Mouse (Mus musculus) Patski (cell line): ENCODE measurements at regions not wholly inside any gene's neighbourhood (a gene's known extent, or its start where the extent isn't known, plus 50 kb on each side); places are given as distances from the start of the nearest gene placed in this dataset.

Experiments used
- ATAC-seq: fragments of 100-300 bp; one replicate; pipeline ENCODE4 v1.8.0; 2021
- CTCF ChIA-PET: fragments of 350-600 bp; sonication (Branson Sonifier 250); formaldehyde crosslinking; loops from one replicate; lab custom pipeline; 2022; ENCODE audit warnings: inconsistent platforms; lab: Charles Lee
- POLR2A ChIA-PET: fragments of 350-600 bp; sonication (Branson Sonifier 250); formaldehyde crosslinking; loops from one replicate; lab custom pipeline; 2022; ENCODE audit warnings: antibody characterized with exemption, inconsistent platforms; lab: Charles Lee
- DNase-seq: peaks from one replicate; pipeline ENCODE4 v3.0.0-alpha.2; 2011; ENCODE audit warnings: low read depth, low spot score
- H3K27me3 ChIP-seq: fragments of 371-371 bp; one replicate; pipeline ENCODE4 v1.5.1; 2021
- CTCF ChIP-seq: fragments of 100-300 bp; IDR thresholded peaks from one replicate; pipeline ENCODE4 v1.5.1; 2021
- in situ Hi-C: fragments of 300-500 bp; cut with MboI; formaldehyde crosslinking; loops from 3 replicates; pipeline ENCODE4 v1.11.1; 2018; ENCODE audit warnings: low pct_unique_long_range_greater_than_20kb, mixed read lengths

DNA sequence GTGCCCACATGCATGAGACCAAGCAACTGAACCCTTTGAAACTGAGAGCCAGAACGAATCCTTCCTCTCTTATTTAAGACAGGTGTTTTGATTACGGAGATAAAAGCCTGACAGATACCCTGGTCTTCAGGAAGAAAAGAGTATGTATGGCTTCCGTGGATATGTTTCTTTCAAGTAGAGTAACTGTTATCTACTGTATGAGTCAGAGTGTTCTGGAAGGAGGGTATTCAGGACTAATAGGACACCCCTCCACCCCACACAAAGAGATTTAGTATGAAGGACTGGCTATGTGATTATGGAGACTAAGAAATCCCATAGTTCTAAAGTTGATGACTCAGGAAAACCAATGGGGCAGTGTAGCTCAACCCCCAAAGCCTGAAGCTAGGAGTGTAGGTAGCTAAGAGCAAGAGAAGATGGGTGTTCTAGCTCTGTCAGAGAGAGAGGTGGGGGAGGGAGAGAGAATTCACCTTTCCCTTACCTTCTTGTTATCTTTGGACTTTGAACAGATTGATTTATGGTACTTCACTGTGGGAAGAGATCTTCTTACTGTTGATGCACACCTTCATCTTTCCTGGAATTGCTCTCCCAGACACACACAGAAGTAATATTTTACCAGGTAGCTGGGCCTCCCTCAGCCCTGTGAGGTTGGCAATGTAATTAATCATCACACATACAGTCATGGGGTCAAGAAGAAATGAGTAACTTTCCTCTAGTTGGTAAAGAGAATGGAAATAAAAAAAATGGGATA lies 87.6 kb upstream of the Tab2 start:
- no peaks in the 10 kb centered on the region for H3K27me3 ChIP-seq
- TF ChIP-seq CTCF: no peak
- ChIA-PET POLR2A (interaction anchor here (0.7 kb wide), 1 partner anchor 13 kb away, joined by 3 read pairs; no protein-coding TSS in a partner anchor), CTCF (no interaction called here)
- in situ Hi-C loops: no loop called here
- DNase-seq (no peak), ATAC-seq (no peak)

DNA sequence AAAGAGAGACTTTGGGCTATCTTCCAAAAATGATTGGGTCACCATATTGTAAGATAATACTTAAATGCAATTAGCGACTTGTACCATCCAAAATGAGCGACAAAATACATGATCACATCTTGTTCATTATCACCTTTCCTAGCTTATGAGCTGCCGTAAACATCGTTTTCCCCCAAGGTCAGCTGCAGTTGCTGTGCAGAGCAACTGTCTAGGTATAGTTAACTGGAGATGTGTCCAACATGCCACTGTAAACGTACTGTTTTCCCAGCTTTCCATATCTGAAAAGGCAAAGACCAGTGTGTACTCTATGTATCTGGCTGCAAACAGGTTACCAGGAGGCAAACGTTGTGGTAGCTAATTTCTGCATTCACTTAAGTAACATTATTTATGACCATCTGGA lies 86.3 kb upstream of the Tab2 start:
- ChIA-PET POLR2A (no interaction called here), CTCF (no interaction called here)
- H3K27me3 ChIP-seq: no peaks in the 10 kb centered on the region
- in situ Hi-C loops: no loop called here
- no peak for DNase-seq
- no peak for TF ChIP-seq CTCF
- no peak for ATAC-seq

DNA sequence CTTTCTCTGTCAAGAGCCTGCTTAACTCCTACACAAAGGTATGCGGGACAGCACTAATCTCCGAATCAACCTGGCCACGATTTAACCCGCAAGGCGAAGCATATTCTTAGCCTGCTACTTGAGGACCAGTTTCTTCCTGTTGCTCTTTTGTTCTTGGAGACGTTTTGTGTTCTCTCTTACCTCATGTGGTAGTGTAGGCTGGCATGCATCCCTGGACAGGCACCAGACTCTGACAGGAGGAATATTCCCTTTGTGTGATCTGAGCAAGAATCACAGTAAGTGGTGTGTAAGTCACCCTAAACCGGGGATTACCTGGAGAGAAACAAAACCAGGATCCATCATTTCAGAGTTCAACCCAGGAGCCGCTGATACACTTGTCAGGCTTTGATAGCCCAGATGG lies 85.8 kb upstream of the Tab2 start:
- ChIA-PET CTCF (no interaction called here), POLR2A (no interaction called here)
- no peak for DNase-seq
- H3K27me3 ChIP-seq: no peaks in the 10 kb centered on the region
- no peak for ATAC-seq
- in situ Hi-C loops: no loop called here
- no peak for TF ChIP-seq CTCF

DNA sequence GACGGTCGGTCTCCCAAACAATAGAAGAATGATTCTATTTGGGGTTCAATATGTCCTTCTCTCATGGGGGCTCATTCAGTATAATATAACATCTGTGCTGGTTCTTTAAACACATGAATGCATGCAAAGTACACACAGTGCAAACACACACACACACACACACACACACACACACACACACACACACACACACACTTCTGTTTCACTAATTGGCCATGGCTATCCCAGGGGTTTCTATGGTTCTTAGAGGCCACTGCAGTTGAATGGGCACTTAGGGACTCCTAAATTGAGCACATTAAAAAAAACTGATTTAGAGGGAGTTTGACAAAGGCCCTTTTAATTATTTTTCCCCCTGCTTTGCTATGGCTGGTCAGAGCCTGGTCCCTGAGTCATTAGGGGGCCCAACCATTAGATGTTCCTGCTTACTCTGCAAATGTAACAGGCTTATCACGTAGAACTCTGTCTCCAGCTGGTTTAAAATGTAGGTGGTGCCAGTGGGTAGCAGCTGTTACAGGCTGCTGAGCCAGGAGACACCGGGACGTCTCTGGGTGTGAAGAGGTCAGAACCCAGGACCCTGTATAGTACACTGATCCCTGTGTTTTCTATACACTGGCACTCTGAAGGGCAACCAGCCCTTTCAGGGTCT lies 82.1 kb upstream of the Tab2 start:
- ChIA-PET POLR2A (no interaction called here), CTCF (interaction anchor here (1.4 kb wide), 1 partner anchor 10 kb away, joined by 6 read pairs; no protein-coding TSS in a partner anchor)
- TF ChIP-seq CTCF: no peak
- ATAC-seq: no peak
- no peak for DNase-seq
- in situ Hi-C loops: no loop called here
- no peaks in the 10 kb centered on the region for H3K27me3 ChIP-seq

DNA sequence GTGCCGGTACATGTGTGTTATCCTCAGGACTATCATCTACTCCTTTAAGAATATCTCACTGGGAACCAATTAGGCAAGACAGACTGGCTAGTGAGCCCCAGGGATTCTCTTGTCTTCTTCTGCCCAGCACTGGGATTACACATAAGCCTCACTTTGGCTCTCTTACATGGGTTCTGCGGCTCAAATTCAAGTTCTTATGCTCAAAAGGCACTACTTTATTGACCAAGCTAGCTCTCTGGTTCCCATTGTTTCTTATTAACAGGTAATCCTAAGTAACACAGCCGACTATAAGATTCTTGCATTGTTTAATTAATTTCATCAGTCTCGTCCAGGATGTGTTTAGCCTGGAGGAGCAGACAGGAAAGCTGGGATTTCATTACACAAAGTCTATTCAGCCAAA lies 80.3 kb upstream of the Tab2 start:
- in situ Hi-C loops: no loop called here
- DNase-seq (no peak), ATAC-seq (no peak)
- ChIA-PET POLR2A (no interaction called here), CTCF (no interaction called here)
- H3K27me3 ChIP-seq: no peaks in the 10 kb centered on the region
- TF ChIP-seq CTCF: no peak

DNA sequence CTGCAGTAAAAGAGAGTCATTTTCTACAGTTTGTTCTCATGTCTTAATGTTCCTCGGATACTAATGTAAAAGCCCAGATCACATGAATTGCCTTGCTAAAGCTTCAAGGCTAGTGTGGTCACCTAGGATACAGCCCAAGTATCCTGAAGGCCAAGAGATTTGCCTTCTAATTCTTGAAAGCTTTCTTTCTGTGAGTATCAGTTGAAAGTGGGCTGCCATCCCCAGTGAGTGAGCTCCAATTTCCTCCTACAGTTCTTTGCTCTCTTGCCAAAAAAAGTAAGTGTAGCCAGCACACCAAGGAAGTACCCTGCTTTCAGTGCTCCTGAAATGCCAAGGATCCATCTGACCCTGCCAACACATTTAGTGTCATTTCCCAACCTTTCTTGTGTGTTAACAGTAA lies 79.3 kb upstream of the Tab2 start:
- in situ Hi-C loops: no loop called here
- TF ChIP-seq CTCF: no peak
- no peak for DNase-seq
- no peak for ATAC-seq
- peaks cover under 1% of the 10 kb centered on the region for H3K27me3 ChIP-seq
- ChIA-PET POLR2A (interaction anchor here (0.6 kb wide), 1 partner anchor 152 kb away, joined by 4 read pairs; no protein-coding TSS in a partner anchor), CTCF (no interaction called here)

DNA sequence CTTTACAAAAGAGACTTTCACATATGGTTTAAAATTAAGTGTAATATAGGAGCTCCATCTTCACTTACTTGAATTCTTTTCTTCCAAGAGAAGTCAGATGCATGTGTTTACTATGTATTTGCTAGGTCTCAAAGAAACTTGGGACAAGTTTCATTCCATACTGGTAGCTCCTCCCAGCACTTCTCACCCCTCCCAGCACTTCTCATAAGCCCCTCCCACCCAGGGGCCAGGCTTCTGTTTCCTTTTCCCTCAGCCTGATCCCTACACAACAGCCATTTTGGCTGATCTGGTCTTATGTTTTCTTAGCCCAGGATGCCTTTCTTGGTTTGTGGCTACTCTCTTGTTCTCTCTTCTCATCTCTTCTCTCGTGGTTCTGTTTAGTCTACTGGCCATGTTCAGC lies 76.2 kb upstream of the Tab2 start:
- ATAC-seq (no peak), DNase-seq (no peak)
- H3K27me3 ChIP-seq: peaks cover 5% of the 10 kb centered on the region
- in situ Hi-C loops: no loop called here
- ChIA-PET POLR2A (no interaction called here), CTCF (interaction anchor here (0.8 kb wide), 1 partner anchor 11 kb away, joined by 3 read pairs; no protein-coding TSS in a partner anchor)
- TF ChIP-seq CTCF: no peak

DNA sequence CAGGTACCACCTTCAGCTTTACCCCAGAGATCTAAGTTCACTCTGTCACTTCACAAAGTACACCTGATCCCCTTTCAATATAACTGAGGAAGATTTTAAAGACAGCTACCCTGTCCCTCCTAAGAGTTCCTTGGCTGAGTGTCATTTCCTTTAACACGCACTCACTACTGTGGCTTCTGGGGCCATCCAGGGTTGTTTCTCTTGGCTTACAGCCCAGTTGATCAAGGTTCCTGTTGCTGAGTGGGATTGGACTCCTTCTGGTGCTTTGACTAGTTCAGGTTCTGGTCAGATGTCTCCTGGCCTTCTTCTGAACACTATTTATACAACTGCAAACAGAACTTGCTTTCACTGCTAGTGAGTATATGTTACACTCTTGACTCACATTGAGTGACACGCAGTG lies 72.8 kb upstream of the Tab2 start:
- CTCF ChIA-PET: interaction anchor here (1.0 kb wide), 1 partner anchor 145 kb away, joined by 4 read pairs; no protein-coding TSS in a partner anchor
- no peak for TF ChIP-seq CTCF
- H3K27me3 ChIP-seq: peaks cover 5% of the 10 kb centered on the region
- POLR2A ChIA-PET: no interaction called here
- DNase-seq (no peak), ATAC-seq (no peak)
- in situ Hi-C loops: no loop called here

DNA sequence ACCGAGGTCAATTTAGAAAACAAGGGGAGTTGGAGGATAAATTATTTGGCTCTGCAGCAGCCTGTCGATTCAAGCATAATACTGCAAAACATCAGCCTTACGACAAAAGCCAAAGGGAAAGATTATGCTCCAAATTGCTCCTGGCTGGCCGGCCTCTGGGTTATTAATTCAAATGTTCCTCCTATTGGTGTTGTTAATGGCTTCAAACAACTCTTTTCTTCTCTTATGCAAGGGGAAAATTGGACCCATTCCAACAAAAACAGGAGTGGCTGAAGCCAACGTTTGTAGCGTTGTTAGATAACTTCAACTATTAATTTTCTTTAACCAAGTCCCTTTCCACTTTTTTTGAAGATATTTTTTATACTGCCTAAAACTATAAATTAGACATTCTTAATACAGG lies 71.0 kb upstream of the Tab2 start:
- in situ Hi-C loops: no loop called here
- H3K27me3 ChIP-seq: peaks cover 5% of the 10 kb centered on the region
- no peak for ATAC-seq
- POLR2A ChIA-PET: no interaction called here
- CTCF ChIA-PET: no interaction called here
- TF ChIP-seq CTCF: no peak
- no peak for DNase-seq

DNA sequence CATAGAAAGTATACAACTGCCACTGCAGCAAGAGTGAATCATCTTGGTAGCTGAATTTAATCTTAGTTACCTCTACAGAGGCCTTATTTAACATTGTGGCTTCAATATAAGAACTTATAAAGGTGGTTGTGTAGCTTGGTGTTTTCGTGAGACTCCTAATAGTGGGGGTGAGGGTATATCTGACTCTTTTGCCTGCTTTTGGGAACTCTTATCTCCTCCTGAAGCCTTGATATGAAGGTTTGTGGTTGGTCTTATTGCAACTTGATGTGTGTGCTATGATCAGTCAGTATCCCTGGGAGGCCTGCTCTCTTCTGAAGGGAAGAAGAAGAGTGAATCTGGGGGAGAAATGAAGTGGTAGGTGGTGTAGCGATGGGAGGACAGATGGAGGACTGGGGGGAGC lies 67.7 kb upstream of the Tab2 start:
- ATAC-seq (no peak), DNase-seq (no peak)
- ChIA-PET CTCF (interaction anchor here (3.9 kb wide), 1 partner anchor 11 kb away, joined by 10 read pairs; no protein-coding TSS in a partner anchor), POLR2A (no interaction called here)
- no peak for TF ChIP-seq CTCF
- no peaks in the 10 kb centered on the region for H3K27me3 ChIP-seq
- in situ Hi-C loops: no loop called here

DNA sequence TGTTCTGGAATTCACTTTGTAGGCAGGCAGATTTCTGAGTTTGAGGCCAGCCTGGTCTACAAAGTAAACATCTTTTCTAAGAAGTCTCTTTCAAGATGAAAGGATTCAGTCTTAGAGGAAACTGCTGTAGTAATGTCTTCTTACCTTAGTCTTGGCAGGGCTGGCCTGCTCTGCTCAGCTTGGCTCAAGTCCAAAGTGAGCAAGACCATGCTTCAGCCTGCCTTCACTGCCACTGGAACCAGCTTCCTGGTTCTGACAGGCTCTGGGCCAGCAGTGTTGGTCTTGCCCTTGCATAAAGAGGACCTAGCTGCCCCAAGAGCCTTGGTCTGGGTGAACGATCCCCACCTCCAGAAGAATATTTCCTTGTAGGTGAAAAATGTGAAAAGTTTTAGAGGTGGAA lies 65.9 kb upstream of the Tab2 start:
- CTCF ChIA-PET: no interaction called here
- no peaks in the 10 kb centered on the region for H3K27me3 ChIP-seq
- ATAC-seq (no peak), DNase-seq (no peak)
- TF ChIP-seq CTCF: no peak
- POLR2A ChIA-PET: no interaction called here
- in situ Hi-C loops: no loop called here
